Mouse (Mus musculus): ENCODE measurements around the gene Exosc5.

GRCm38 (mm10) chr7:25620751-25621150 is 38.2 kb upstream of the Exosc5 start:
- no peak for TF ChIP-seq CTCF (IDR thresholded peaks at IDR 0.05; ENCODE audit: low read depth)
- TF ChIP-seq EP300 (IDR thresholded peaks at IDR 0.05; ENCODE audit: low read depth), result no peak
